Mouse (Mus musculus) regulatory T cell (primary cell): ENCODE measurements around the gene Cracr2a.

Experiments
- in situ Hi-C: fragments of 300-600 bp; cut with MboI, MseI; formaldehyde crosslinking; loops from one replicate; pipeline ENCODE4 v1.15.1; 2025; ENCODE audit warnings: high pct_unique_total_duplicates

Cracr2a gene

GRCm38 (mm10) chr6:127618686-127619085, 57.5 kb downstream of the Cracr2a start:
- in situ Hi-C loops, result loop anchor here (10.0 kb wide), 1 partner anchor 1634 kb away; no protein-coding TSS in a partner anchor

DNA sequence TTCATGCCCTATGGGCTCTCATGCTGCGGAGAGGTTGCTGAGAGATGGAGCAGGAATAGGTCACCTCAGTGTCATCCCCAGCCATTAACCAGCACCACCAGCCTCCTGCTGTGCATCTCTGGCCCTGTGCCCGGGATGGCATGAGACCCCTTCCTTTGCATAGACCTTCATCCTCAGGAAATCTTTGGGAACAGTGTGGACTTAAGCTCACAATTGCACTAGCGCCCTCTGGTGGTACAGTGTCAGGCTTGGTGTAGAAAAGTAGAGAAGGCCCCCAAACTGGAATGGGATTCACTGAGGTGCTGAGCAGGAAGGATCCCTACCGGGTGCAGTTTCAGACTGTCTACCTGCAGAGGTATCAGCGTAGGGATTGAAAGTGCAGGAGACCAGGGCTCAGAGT, 64.0 kb downstream of the Cracr2a start:
- in situ Hi-C loops, result no loop called here

GRCm38 (mm10) chr6:127627453-127627852, 66.3 kb downstream of the Cracr2a start:
- in situ Hi-C loops, result no loop called here

DNA sequence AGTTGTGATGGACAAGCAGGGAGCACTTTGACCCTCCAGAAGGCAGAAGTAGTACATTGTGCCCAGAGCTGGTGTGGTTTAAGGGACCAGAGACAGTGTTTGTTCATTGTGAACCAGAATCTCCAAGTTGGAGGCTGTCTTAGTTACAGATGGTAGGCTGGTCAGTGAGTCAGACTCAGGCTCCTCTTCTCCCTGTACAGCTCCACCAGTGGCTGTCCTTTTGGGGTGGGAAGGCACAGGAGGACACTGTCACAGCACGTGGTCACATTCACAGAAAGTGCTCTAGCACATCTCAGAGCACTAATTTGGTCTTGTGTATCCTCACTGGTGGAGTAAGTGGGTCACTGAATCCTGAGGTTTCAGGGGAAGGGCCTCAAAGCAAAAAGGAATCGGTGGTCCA, 68.1 kb downstream of the Cracr2a start:
- in situ Hi-C loops, result no loop called here

DNA sequence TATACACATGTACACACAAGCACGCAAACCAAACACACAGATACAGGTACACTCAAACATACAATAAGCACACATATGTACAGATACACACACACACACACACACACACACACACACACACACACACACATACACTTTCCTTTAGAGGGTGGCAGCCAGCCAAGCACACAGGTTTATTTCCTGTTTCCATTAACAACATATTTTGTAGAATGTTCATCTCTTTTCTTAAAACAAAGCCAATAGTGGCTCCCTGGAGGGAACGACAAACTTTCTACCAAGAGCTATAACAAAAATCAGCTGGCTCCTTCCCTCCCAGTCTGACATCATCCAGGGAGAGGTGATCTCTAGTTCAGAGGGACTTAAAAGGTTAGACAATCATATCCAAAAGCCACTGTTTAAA, 73.7 kb downstream of the Cracr2a start:
- in situ Hi-C loops, result no loop called here

GRCm38 (mm10) chr6:127635462-127636189, 74.5 kb downstream of the Cracr2a start:
- in situ Hi-C loops, result no loop called here

- in situ Hi-C loops, result no loop called here
Observed at GRCm38 (mm10) chr6:127641077-127641801, 80.1 kb downstream of the Cracr2a start.

DNA sequence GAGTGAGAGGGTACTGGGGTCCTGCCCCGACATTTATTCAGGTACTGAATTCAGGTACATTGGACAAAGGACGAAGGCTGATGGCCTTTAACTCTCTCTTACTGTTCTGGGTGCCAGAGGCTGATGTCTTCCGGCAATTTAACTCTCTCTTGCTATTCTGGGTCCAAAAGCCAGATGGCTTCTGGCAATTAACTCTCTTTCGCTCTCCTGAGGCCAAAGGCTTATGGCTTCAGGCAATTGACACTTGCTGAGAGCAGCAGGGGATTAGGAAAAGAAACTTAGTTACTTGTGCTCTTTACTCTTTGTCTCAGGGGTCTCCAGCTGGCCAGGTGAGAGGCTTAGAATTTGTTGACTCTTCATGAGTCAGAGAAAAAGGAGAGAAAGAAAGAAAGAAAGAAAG, 94.8 kb downstream of the Cracr2a start:
- in situ Hi-C loops, result no loop called here

DNA sequence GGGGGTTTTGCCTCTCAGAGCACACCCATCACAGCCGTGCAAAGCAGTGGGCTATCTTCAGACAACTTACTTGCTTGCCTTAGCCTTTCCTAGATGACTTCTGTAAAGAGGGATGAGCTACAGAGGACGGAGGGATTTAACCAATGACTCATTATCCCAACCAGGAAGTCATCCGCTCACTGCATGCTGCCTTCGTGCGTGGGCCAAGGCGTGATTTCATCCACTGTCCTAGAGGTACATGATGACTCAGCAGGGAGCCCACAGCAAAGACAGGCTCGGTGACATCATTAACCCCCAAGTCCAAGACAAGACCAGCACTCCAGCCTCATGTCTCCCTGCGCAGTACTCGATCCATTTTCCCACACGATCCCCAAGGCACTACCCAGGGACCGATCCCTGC, 96.0 kb downstream of the Cracr2a start:
- in situ Hi-C loops, result no loop called here

DNA sequence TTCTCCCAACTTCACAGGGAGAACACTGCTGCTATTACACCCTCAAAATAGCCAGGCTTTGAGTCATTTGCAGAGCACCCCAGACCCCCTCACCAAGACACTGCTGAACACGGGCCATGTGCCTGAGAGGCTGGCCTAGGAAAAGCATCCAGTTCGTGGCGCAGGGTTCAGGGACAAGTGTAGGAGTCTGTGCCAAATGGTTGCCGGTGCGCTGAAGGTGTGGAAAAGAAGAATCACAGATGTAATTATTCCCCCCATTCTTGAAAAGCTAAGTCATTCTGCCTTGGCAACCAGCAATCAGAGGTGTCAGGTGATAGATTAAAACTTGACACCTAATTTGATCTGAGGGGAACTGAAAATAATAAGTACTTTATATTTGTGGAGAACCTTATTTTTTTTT, 98.3 kb downstream of the Cracr2a start:
- in situ Hi-C loops, result no loop called here

- in situ Hi-C loops, result no loop called here
Observed at GRCm38 (mm10) chr6:127659966-127660365, 98.8 kb downstream of the Cracr2a start.

DNA sequence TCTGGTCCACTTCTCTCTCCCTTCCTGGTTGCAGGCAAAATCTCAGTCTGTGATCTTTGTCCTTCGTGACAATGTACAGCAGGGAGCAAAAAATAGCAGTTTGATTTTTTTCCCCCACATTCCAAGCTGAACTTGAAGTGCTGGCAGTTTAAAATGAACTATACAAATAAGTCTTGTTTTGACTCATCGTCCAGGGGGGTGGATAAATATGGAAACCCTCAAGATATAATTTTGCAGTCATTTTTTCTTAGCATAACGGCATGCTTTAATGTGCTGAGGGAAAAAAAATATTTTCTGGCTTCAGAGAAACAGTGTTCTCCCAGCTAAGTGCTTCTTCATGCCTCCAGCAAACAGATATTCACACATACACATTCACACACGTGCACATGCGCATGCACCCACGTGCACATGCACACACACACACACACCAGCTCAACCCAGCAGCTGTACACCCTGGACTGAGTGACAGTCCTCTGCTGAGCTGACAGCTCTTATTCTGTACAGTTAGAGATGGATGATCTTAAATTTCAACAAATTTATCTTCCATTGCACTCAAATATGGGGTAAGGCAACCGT, 100.7 kb downstream of the Cracr2a start:
- in situ Hi-C loops, result no loop called here

DNA sequence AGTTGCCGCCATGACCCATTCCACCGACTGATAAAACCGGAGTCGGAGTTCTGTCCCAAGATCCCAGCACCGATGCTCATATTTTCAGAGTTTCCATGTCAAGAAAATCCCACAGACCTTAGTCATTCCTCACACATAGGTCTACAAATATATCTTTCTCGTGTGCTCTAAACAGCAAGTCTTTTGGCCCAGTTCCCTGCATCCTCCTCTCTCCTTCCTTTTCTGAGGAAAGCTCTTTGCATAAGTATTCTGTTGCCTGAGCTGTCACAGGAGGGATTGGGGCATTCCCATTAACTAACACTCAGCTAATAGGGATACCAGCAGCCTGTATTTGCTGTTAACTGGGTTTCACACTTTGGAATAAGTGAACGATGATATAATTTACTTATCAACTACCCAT, 102.1 kb downstream of the Cracr2a start:
- in situ Hi-C loops, result no loop called here

- in situ Hi-C loops, result no loop called here
Observed at GRCm38 (mm10) chr6:127669313-127669712, 108.2 kb downstream of the Cracr2a start.

GRCm38 (mm10) chr6:127670031-127670430, 108.9 kb downstream of the Cracr2a start:
- in situ Hi-C loops, result no loop called here

GRCm38 (mm10) chr6:127672071-127672470, 110.9 kb downstream of the Cracr2a start:
- in situ Hi-C loops, result no loop called here

- in situ Hi-C loops, result no loop called here
Observed at GRCm38 (mm10) chr6:127676866-127677265, 115.7 kb downstream of the Cracr2a start.

GRCm38 (mm10) chr6:127678320-127678719, 117.2 kb downstream of the Cracr2a start:
- in situ Hi-C loops, result no loop called here

GRCm38 (mm10) chr6:127678998-127679397, 117.9 kb downstream of the Cracr2a start:
- in situ Hi-C loops, result no loop called here

DNA sequence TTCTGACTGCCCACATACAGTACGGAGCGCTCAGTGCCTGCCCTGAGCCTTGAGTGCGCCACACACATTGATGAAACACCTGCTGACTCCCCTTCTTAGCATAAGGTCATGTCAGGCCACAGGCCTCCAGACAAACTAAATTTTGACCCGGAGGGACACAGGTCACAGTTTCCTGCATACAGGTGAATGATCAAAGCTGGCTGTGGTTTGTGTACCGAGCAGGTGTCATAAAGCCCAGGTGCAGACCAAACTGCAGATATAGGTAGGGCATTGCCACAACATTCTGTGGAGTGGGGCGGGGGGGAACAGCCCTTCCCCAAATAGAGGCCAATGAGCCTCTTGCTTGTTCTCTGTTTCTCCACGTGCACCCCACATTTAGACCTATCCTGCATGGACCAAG, 119.6 kb downstream of the Cracr2a start:
- in situ Hi-C loops, result no loop called here

DNA sequence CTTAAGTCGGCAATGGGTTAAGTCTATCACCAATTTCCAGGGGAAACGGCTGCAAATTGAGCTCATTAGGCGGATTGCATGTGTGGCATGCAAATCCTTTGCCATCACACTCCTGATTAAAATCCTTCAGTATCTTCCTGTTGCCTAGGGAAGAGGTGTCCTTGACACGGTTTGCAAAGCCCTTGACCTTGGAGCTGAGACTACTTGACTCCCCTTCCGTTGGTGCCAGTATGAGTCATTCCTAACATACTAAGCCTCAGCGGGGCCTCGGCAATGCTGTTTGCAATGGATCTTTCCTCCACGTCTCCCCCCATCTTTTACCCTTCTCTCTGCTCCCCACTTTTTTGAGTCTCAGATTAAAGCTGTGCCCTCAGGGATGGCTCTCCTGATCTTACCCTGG, 122.4 kb downstream of the Cracr2a start:
- in situ Hi-C loops, result no loop called here

GRCm38 (mm10) chr6:127684981-127685380, 123.8 kb downstream of the Cracr2a start:
- in situ Hi-C loops, result no loop called here
